Mouse (Mus musculus) heart, embryonic 10.5 days (tissue): ENCODE data around the gene Cst10. TPM values are rescaled to one million over a fixed set of nuclear protein-coding genes. Genes with fewer than 3 reads are reported as not detected.

ENCODE experiments used
- DNase-seq: peaks from one replicate; pipeline ENCODE4 v3.0.0-alpha.2; 2017; ENCODE audit warnings: low spot score
- H3K27ac ChIP-seq: fragments of 300-500 bp; sonication (generic); 2 replicates; pipeline ENCODE4 v1.5.1; 2016; ENCODE audit warnings: mild to moderate bottlenecking
- H3K27me3 ChIP-seq: fragments of 300-500 bp; sonication (generic); 2 replicates; pipeline ENCODE4 v1.6.1; 2016; ENCODE audit warnings: mild to moderate bottlenecking; ENCODE audit not compliant: poor library complexity, insufficient read depth, severe bottlenecking
- H3K36me3 ChIP-seq: fragments of 300-500 bp; sonication (generic); 2 replicates; pipeline ENCODE4 v1.6.1; 2016; ENCODE audit warnings: mild to moderate bottlenecking, moderate library complexity
- H3K4me1 ChIP-seq: fragments of 300-500 bp; sonication (generic); 2 replicates; pipeline ENCODE4 v1.6.1; 2016; ENCODE audit warnings: mild to moderate bottlenecking
- H3K4me3 ChIP-seq: fragments of 300-500 bp; sonication (generic); 2 replicates; pipeline ENCODE4 v1.5.1; 2016; ENCODE audit warnings: mild to moderate bottlenecking, moderate library complexity
- H3K9me3 ChIP-seq: fragments of 300-500 bp; sonication (generic); 2 replicates; pipeline ENCODE4 v1.6.1; 2016; ENCODE audit warnings: mild to moderate bottlenecking, moderate library complexity
- WGBS: fragments of 180-500 bp; shearing (Covaris S2); methylation state at CpG from one replicate; pipeline ENCODE4 v1.1.7; 2016; 5-methylcytosine and 5-hydroxymethylcytosine counted together
- polyA plus RNA-seq: library from polyadenylated mRNA; unstranded; fragments of >200 nt; fragmentation: Nextera tagmentation; extraction: Ambion mirVana; gene quantifications from 2 replicates; pipeline ENCODE4 v1.2.1, GENCODE M21; 2016

Gene Cst10
- not detected in 2 replicates for polyA plus RNA-seq

GRCm38 (mm10) chr2:149404757-149405156 lies at the start of gene Cst10:
Gene Cst10 (plus strand): TSS chr2:149405057.
- DNase-seq, result no peak
- 66% methylated on average over 1 of the region's 1 CpGs for WGBS
- H3K36me3 ChIP-seq, result no peaks in the 10 kb centered on the region

GRCm38 (mm10) chr2:149392951-149393350 lies 11.9 kb upstream of the Cst10 start:
- no peak for DNase-seq
- Histone ChIP-seq H3K4me3 (no peak overlapping the region), H3K9me3 (peaks cover 3% of the 10 kb centered on the region; the same call in 1 of the 2 replicates), H3K27me3 (no peaks in the 10 kb centered on the region), H3K36me3 (no peaks in the 10 kb centered on the region), H3K4me1 (no peaks in the 10 kb centered on the region), H3K27ac (no peak overlapping the region)
- 59% methylated on average over 3 of the region's 3 CpGs for WGBS

More at GRCm38 (mm10) chr2:149404757-149405156, at the start of gene Cst10:
- Histone ChIP-seq H3K27ac (no peak within 1 kb of the TSS), H3K9me3 (no peaks in the 10 kb centered on the region), H3K27me3 (no peaks in the 10 kb centered on the region), H3K4me1 (no peaks in the 10 kb centered on the region), H3K4me3 (no peak within 1 kb of the TSS)

GRCm38 (mm10) chr2:149422564-149422963 lies 17.7 kb downstream of the Cst10 start:
- Histone ChIP-seq H3K4me1 (no peaks in the 10 kb centered on the region), H3K4me3 (no peak overlapping the region), H3K36me3 (no peaks in the 10 kb centered on the region), H3K27ac (no peak overlapping the region), H3K9me3 (no peaks in the 10 kb centered on the region), H3K27me3 (no peaks in the 10 kb centered on the region)
- WGBS, result 26% methylated on average over 3 of the region's 4 CpGs
- DNase-seq, result no peak
